Mouse (Mus musculus): Measurements from ENCODE around the gene Capn2. TPM values are rescaled to one million over a fixed set of nuclear protein-coding genes. Genes with fewer than 3 reads are reported as not detected.

Capn2 gene
- polyA plus RNA-seq, 1 experiment from 2014 or later: 23.6 TPM

GRCm38 (mm10) chr1:182465978-182466377 lies 51.4 kb downstream of the Capn2 start:
- ATAC-seq (no peak), DNase-seq (no peak)
- no peak for TF ChIP-seq EP300 (IDR thresholded peaks at IDR 0.05; ENCODE audit: low read depth)
- peak; percentile 16; the same call in 1 of the 2 replicates for TF ChIP-seq CTCF (IDR thresholded peaks at IDR 0.05; ENCODE audit: low read depth)
- no peaks in the 10 kb centered on the region for H3K9me3 ChIP-seq (ENCODE audit: low read length)
- H3K27me3 ChIP-seq (ENCODE audit: insufficient read depth, low read length): no peaks in the 10 kb centered on the region
- 92% methylated on average over 4 of the region's 4 CpGs for WGBS (ENCODE audit: insufficient replicate concordance)
- H3K27ac ChIP-seq (ENCODE audit: low read depth): no peak overlapping the region
- H3K9ac ChIP-seq (replicated peaks): no peak overlapping the region
- peaks cover 19% of the 10 kb centered on the region; the same call in 1 of the 2 replicates for H3K36me3 ChIP-seq (replicated peaks; ENCODE audit: insufficient read depth, low read length)
- no peak overlapping the region for H3K4me2 ChIP-seq (ENCODE audit: low read depth, low read length)
- no peak overlapping the region for H3K4me3 ChIP-seq (ENCODE audit: low read depth, low read length)
- 0 out of 2 replicates have a peak, but pooled peaks cover 10% of the 10 kb centered on the region for H3K4me1 ChIP-seq (ENCODE audit: insufficient read depth)

GRCm38 (mm10) chr1:182465309-182465708 lies 52.1 kb downstream of the Capn2 start:
- H3K27me3 ChIP-seq (ENCODE audit: insufficient read depth, low read length): no peaks in the 10 kb centered on the region
- H3K4me1 ChIP-seq (ENCODE audit: insufficient read depth): peaks cover 10% of the 10 kb centered on the region; the same call in 1 of the 2 replicates
- H3K9me3 ChIP-seq (ENCODE audit: low read length): no peaks in the 10 kb centered on the region
- no peak for TF ChIP-seq CTCF (IDR thresholded peaks at IDR 0.05; ENCODE audit: low read depth)
- TF ChIP-seq EP300 (IDR thresholded peaks at IDR 0.05; ENCODE audit: low read depth): no peak
- 62% methylated on average over 4 of the region's 4 CpGs for whole genome bisulfite sequencing (ENCODE audit: insufficient replicate concordance)
- DNase-seq (no peak), ATAC-seq (no peak)
- H3K9ac ChIP-seq (replicated peaks): no peak overlapping the region
- H3K4me2 ChIP-seq (ENCODE audit: low read depth, low read length): no peak overlapping the region
- no peak overlapping the region for H3K27ac ChIP-seq (ENCODE audit: low read depth)
- peaks cover 17% of the 10 kb centered on the region; the same call in 1 of the 2 replicates for H3K36me3 ChIP-seq (replicated peaks; ENCODE audit: insufficient read depth, low read length)
- H3K4me3 ChIP-seq (ENCODE audit: low read depth, low read length): no peak overlapping the region

- Histone ChIP-seq H3K4me2 (ENCODE audit: low read depth, low read length) (no peak overlapping the region), H3K27ac (ENCODE audit: low read depth) (peak overlapping the region; percentile 52; the same call in 1 of the 2 replicates), H3K4me1 (ENCODE audit: insufficient read depth) (peaks cover 10% of the 10 kb centered on the region; the same call in 1 of the 2 replicates), H3K27me3 (ENCODE audit: insufficient read depth, low read length) (no peaks in the 10 kb centered on the region), H3K9ac (replicated peaks) (no peak overlapping the region), H3K4me3 (ENCODE audit: low read depth, low read length) (no peak overlapping the region), H3K9me3 (ENCODE audit: low read length) (no peaks in the 10 kb centered on the region), H3K36me3 (replicated peaks; ENCODE audit: insufficient read depth, low read length) (peaks cover 11% of the 10 kb centered on the region)
- WGBS (ENCODE audit: insufficient replicate concordance): 80% methylated on average over 10 of the region's 10 CpGs
- ATAC-seq (peak; percentile 50; the same call in 1 of the 2 replicates), DNase-seq (peak; percentile 65)
- TF ChIP-seq CTCF (IDR thresholded peaks at IDR 0.05; ENCODE audit: low read depth) (no peak), EP300 (IDR thresholded peaks at IDR 0.05; ENCODE audit: low read depth) (no peak)
These were observed 55.6 kb downstream of the Capn2 start for GRCm38 (mm10) chr1:182461813-182462212.

- Histone ChIP-seq H3K4me1 (ENCODE audit: insufficient read depth) (peaks cover 10% of the 10 kb centered on the region; the same call in 1 of the 2 replicates), H3K4me3 (ENCODE audit: low read depth, low read length) (no peak overlapping the region), H3K36me3 (replicated peaks; ENCODE audit: insufficient read depth, low read length) (peaks cover 13% of the 10 kb centered on the region), H3K4me2 (ENCODE audit: low read depth, low read length) (no peak overlapping the region), H3K27ac (ENCODE audit: low read depth) (peak overlapping the region; percentile 52), H3K9me3 (ENCODE audit: low read length) (no peaks in the 10 kb centered on the region), H3K27me3 (ENCODE audit: insufficient read depth, low read length) (no peaks in the 10 kb centered on the region), H3K9ac (replicated peaks) (no peak overlapping the region)
- 14% methylated on average over 7 of the region's 7 CpGs for WGBS (ENCODE audit: insufficient replicate concordance)
- DNase-seq (peak; percentile 41), ATAC-seq (peak; percentile 57; the same call in 1 of the 2 replicates)
- TF ChIP-seq CTCF (IDR thresholded peaks at IDR 0.05; ENCODE audit: low read depth) (no peak), EP300 (IDR thresholded peaks at IDR 0.05; ENCODE audit: low read depth) (no peak)
These were observed 56.1 kb downstream of the Capn2 start for GRCm38 (mm10) chr1:182461261-182461660.

- peak; percentile 79 for ATAC-seq
- no peak overlapping the region for H3K4me2 ChIP-seq (ENCODE audit: low read depth, low read length)
- peaks cover 10% of the 10 kb centered on the region; the same call in 1 of the 2 replicates for H3K4me1 ChIP-seq (ENCODE audit: insufficient read depth)
- 63% methylated on average over 13 of the region's 13 CpGs for WGBS (ENCODE audit: insufficient replicate concordance)
- no peak for TF ChIP-seq EP300 (IDR thresholded peaks at IDR 0.05; ENCODE audit: low read depth)
- no peak for TF ChIP-seq CTCF (IDR thresholded peaks at IDR 0.05; ENCODE audit: low read depth)
- no peaks in the 10 kb centered on the region for H3K9me3 ChIP-seq (ENCODE audit: low read length)
- peak; percentile 29 for DNase-seq
- no peak overlapping the region for H3K4me3 ChIP-seq (ENCODE audit: low read depth, low read length)
- peaks cover 14% of the 10 kb centered on the region for H3K36me3 ChIP-seq (replicated peaks; ENCODE audit: insufficient read depth, low read length)
- H3K27me3 ChIP-seq (ENCODE audit: insufficient read depth, low read length): no peaks in the 10 kb centered on the region
- H3K9ac ChIP-seq (replicated peaks): no peak overlapping the region
- H3K27ac ChIP-seq (ENCODE audit: low read depth): peak overlapping the region; percentile 52
These were observed 56.8 kb downstream of the Capn2 start for GRCm38 (mm10) chr1:182460291-182461244.

GRCm38 (mm10) chr1:182459436-182459835 lies 58.0 kb downstream of the Capn2 start:
- WGBS (ENCODE audit: insufficient replicate concordance): 70% methylated on average over 8 of the region's 8 CpGs
- Histone ChIP-seq H3K9ac (replicated peaks) (no peak overlapping the region), H3K9me3 (ENCODE audit: low read length) (no peaks in the 10 kb centered on the region), H3K36me3 (replicated peaks; ENCODE audit: insufficient read depth, low read length) (peaks cover 18% of the 10 kb centered on the region), H3K4me2 (ENCODE audit: low read depth, low read length) (no peak overlapping the region), H3K27ac (ENCODE audit: low read depth) (peak overlapping the region; percentile 34; the same call in 1 of the 2 replicates), H3K4me1 (ENCODE audit: insufficient read depth) (peaks cover 6% of the 10 kb centered on the region; the same call in 1 of the 2 replicates), H3K27me3 (ENCODE audit: insufficient read depth, low read length) (no peaks in the 10 kb centered on the region), H3K4me3 (ENCODE audit: low read depth, low read length) (no peak overlapping the region)
- DNase-seq (no peak), ATAC-seq (no peak)
- TF ChIP-seq CTCF (IDR thresholded peaks at IDR 0.05; ENCODE audit: low read depth) (no peak), EP300 (IDR thresholded peaks at IDR 0.05; ENCODE audit: low read depth) (no peak)

Measured in liver, postnatal 0 days (tissue).